Mouse (Mus musculus): Measurements from ENCODE around the gene Fgfr2.
"Not testable (repeated sequence)": the region's sequence is repeated elsewhere in the genome, so short reads cannot be mapped to it uniquely, and the experiment has no call there.

The Fgfr2 gene

DNA sequence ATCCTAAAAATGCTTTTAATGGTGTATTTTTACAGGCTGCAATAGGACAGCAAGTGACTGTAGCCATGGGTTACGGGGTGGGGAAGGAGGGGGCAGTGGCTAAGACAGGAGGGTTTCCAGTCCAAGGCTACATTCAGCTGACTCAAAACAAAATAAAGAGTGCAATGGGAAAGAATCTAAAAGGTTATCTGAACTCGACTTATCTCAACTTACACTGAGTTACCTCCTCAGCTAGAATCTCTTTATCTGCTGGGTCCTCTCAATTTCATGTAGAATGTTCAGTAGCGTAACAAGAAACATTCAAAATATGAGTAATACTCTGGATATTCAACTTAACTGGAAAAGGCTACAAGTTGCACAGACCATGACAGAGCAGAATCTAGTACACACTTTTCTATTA, 550.4 kb downstream of the Fgfr2 start:
- no peak for DNase-seq (ENCODE audit: extremely low read depth, insufficient read length, low spot score)

DNA sequence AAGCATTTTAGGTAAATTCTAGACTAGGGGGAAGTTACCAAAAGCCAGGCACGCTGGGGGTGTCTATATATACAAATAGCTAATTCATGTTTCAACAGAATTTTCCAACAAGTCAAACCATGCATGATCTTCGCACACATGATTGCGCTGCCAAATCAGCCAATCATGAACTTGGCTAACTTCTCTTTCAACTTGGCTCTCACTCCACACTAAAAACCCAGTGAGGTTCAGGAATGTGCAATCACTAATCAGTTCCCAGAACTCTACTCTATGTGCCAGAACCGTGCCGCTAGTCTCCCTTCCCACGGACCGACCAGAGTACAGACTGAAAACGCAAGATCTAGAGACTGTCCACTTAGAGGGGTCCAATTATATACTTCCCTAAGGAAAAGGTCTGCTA, 551.7 kb downstream of the Fgfr2 start:
- DNase-seq (ENCODE audit: extremely low read depth, insufficient read length, low spot score) = no peak

DNA sequence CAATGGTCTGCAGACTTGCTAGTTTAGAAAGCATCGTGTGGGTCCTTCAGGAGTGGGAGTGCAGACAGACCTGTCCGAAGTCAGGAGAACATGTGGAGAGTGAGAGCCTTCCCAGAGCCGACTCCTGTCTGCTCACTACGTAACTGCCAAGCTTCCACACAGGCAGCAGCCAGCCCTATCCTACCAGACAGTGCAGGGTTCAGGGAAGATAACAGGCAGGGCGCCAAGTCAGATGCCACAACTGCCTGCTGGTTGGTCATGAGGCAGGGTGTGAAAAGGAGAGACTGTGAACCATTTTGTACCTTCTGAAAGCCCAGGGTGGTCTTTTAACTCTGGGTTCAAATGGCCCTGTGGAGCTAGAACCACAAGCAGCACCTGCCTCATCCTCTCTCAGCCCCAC, 553.1 kb downstream of the Fgfr2 start:
- no peak for DNase-seq (ENCODE audit: extremely low read depth, insufficient read length, low spot score)

DNA sequence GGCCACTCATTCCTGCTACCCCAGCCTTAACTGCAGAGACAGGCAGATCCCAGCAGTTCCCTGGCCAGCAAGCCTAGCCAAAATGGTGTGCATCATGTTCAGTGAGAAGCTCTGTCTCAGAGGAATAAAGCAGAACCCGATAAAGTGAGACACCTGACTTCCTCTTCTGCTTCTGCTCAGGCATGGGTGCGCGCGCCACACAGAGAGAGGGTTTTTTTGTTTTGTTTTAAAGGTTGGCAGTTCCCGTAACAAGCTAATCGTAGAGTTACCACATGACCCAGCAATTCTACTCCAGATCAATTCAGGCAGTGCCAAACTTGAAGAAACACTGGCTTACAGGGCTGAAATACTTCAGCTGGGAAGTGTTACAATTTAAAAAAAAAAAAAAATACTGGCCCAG, 554.3 kb downstream of the Fgfr2 start:
- DNase-seq (ENCODE audit: extremely low read depth, insufficient read length, low spot score) = no peak

DNA sequence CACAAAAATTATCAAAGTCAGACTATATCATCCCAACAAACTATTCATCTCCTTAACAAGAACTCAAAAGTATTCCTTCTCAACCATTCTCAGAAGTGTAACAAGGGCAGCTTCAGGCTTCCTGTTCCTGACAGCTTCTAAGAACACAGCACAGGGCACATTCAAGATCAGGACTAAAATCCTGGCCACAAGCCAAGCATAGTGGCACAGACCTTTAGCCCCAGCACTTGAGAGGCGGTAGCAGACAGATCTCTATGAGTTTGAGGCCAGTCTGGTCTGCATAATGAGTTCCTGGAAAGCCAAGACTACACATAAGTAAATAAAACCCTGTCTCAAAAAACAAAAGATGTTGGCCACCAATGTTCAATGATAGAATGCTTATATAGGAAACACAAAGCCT, 557.3 kb downstream of the Fgfr2 start:
- no peak for DNase-seq (ENCODE audit: extremely low read depth, insufficient read length, low spot score)

DNA sequence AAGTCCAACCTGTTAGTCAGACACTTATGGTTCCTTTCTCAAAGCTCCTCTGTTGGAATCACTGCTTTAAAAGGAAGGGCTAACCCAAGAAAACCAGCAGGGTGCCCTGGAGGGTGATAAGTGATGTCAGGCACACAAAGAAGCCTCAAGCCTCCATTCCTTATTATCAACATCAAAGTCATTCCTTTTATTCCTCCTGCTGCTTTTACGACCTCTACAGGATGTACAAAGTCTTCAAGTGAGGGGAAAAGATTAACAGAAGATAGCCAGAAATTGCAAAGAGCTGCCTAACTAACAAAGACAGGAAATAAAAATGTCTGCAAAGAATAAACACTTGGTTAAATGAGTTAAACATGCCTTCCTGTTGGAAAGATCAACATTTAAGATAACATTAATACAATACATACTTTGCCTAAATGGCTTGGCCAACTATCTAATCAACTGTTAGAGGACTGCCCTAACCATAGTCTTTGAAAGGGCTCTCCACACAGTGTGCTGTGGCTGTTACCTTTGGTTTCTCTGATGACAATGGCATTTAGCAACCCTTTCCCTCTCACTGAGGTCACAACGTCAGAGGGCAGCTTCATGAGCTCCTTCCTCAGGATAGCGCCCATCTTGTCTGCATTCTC, 563.9 kb downstream of the Fgfr2 start:
- DNase-seq (ENCODE audit: extremely low read depth, insufficient read length, low spot score) = no peak

DNA sequence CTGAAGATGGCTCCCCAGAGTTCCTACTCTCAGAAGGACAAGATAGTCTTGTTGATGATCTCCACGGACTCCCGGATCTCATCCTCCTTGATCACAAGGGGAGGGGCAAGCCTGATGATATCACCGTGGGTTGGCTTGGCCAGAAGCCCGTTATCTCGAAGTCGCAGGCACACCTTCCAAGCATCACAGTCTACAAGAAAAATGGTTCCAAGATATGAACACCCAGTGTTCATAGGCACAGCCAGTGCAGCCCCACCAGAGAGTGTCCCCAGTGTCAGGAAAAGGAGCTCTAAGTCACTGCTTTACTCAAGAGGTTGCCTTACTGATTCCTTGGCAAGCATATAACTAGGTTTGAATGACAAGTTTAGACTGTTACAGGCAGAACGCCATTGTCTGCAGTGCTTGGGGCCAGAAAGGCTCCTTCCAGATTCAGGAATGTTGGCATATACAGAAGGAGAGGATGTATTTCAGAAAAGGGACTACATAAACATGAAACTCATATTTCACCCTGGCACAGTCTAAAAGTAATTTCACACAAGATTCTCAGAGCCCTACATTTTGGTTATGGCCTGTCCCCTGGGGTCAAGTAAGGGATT, 564.9 kb downstream of the Fgfr2 start:
- DNase-seq (ENCODE audit: extremely low read depth, insufficient read length, low spot score) = no peak

DNA sequence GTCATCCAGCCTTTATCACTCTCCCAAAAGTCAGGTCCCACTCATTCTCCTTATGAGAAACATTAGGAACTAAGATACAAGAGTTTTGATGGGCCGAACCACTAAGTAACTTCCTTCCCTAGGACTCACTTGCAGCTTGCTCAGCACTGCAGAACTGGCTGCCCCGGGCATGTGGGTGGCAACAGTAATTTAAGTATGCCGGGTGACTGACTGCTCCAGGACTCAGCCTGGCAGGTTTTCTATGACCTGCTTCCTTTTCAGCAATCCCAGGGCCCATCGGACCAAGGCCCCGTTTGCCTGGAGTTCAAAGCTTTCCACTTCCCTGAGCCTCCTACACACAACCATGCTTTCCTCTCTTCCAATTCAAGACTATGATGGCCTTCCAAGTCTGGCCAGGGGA, 566.6 kb downstream of the Fgfr2 start:
- DNase-seq (ENCODE audit: extremely low read depth, insufficient read length, low spot score) = no peak

DNA sequence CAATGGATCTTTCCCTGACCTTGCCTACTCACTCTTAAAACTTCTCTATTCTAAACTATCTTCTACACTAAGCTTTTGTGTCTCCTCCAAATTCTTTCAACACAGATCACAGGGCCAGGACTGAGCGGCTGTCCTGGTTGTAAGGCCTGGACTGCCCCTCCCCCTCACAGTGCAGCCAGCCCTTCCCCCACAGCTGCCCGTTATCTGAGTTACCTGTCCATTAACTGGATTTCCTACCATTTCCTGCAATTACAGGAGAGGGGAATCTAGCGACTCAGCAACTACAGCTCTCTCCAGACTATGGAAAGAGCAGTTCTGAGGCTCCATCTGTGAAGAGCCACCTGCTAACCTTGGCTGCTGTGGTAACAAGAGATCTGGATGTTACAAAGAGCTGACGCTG, 567.2 kb downstream of the Fgfr2 start:
- no peak for DNase-seq (ENCODE audit: extremely low read depth, insufficient read length, low spot score)

DNA sequence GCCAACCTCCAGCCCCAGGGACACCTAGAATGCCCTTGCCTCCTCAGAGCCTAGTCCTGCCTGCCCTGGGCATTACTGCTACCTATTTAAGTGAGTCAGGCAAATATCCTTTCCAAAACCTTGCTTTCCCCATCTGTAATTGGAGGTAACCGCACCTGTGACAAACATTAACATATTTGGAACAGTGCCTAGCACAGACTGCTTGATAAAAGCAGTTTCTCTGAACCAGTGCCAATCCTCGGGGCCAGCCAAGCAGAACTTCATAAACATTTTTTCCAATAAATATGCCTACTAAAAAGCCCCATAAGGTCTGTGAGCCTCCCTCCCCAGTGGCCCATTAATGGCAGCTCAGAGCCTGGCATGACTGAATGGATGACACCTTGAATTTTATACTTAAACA, 569.1 kb downstream of the Fgfr2 start:
- no peak for DNase-seq (ENCODE audit: extremely low read depth, insufficient read length, low spot score)

DNA sequence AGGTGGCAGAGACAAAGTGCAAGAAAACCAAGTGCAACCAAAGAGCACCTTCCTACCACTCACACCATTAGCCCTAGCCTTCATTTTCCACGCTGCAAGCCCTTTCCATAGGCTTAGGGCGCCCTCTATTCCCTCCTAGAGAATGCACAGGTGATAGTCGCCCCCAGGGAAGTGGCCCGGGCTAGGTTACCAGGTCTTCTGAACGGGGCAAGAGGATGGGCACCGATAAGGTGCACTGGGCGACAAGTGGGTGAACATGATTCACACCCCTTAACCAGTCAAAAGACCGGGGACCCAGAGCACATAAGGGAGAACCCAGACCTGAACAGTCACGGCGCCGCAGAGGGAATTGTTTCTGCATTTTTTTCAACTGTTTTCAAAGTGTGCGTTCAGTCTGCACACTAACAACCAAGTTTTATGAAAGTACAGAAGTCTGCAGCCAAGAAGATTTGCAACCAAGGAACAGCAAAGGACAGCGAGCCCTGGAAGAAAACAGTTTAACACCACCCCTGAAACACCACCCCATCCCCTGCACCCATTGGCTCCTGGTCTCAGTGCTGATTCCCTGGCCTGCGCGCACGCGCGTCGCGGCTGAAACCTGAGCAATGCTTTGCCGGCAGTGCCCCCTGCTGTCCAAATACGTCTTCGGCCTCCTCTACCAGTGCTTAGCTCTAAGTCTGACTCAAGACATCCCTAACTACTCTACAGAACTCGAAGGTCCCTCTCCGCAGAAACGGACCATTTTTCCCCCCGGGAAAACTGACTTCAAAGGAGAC, 571.6 kb downstream of the Fgfr2 start:
- DNase-seq (ENCODE audit: extremely low read depth, insufficient read length, low spot score) = peak; percentile 90

DNA sequence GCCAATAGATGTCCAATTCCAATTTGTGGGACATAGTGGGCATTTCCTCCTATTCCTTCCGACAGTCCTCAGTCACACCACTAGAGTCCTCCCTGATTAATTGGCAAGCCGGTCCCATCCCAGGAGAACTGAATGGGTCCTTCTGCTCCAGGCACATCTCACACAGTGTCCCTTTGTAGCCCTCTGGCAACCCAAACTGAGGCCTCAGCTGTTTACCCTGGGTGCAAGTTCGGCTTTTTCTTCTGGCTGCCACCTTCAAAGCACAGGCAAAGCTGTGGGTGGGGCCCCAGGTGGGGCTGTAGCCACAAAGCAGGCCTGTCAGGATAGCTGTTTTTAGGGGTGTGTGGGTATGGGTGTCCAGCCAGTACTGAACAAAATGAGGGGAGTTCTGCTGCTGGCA, 576.0 kb downstream of the Fgfr2 start:
- no peak for DNase-seq (ENCODE audit: extremely low read depth, insufficient read length, low spot score)

DNA sequence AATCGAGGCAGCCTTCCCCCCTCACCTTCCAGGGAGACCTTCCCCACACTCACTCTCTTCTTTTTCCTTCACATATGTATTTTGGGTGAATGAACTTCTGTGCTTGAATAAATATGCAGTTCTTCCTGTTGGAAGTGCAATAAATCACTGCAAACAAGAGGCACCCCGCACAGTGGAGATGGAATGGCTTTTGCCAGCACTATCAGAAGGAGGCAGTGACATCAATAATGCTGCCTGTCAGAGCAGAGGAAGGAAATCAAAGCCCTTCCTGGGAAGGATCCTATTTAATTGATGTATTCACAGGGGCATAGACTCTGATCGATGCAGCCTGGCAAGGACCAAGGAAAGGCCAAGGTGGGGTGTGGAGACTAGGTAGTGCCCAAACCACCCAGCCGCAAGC, 580.7 kb downstream of the Fgfr2 start:
- no peak for DNase-seq (ENCODE audit: extremely low read depth, insufficient read length, low spot score)

DNA sequence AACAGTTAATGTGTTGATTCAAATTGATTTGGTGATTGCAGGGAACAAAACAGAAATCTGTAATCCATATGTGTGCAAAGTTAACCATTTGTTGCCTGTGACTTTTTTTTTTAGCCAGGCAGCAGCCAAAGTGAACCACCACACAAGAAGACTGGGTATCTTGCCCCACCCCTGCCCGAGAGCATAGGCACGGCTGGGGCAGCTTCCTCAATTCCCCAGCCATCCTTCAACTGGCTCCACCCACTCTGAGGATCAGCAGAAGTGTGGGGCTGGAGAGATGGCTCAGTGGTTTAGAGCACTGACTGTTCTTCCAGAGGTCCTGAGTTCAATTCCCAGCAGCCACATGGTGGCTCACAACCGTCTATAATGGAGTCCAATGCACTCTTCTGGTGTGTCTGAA, 581.6 kb downstream of the Fgfr2 start:
- DNase-seq (ENCODE audit: extremely low read depth, insufficient read length, low spot score) = no peak

DNA sequence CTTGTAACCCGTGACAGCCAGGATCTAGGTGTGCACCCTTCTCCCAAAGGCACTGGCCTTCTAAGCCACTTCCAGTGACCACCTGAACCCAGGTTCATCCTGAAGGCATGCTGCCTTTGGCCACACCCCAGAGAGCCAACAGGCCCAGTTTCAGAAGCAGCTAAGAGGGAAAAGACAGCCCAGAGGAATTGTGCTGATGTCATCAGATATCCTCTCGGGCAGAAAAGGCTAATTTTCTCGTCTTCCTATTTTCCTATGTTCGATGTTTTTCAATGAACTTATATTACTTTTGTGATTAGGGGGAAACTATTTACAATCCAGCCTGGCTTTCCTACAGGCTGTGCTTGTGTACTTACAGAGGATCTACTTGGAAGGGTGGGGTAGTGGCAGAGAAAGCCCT, 582.6 kb downstream of the Fgfr2 start:
- DNase-seq (ENCODE audit: extremely low read depth, insufficient read length, low spot score) = no peak

DNA sequence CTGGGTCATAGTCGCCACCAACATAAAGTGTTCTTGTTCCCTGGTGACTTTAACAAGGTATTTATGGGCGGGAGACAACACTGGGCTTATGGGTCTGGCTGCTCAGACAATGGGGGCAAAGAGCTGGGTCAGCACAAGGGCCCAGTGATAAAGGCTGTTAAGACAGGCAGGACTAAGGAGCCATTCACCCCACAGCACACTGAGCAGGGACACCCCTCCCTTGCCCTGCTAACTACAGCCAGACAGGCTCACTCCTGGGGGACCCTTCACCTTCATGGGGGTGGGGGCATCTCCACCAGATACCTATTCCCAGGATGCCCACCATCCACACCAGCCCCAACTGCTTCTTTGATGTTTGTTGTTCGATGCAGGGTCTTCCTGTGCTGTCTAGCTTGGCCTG, 593.9 kb downstream of the Fgfr2 start:
- DNase-seq (ENCODE audit: extremely low read depth, insufficient read length, low spot score) = no peak

DNA sequence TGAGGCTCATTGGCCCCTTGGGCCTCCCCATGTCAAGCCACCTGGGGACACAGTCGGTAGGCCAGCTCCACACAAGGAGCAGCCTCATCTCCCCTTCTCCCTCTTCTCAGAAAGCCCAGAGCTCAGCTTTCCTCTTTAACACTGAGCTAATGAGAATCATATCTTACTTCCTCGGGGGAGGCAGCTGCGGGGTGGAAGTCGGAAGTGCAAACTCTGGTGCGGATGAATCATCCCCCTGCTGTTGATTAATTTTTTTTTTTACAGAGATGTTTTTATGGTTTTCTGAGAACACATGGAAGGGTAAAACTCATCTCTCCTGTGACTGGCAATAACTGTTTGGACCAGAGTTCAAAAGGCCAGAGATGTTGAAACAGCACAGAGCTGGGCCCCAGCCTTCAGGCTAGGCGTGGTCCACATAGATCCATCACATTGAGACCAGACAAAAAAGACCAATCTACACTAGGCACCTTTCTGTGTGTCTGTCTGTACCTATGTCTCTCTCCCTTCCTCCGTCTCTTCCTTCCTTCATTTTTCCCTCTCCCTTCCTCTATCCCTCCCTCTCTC, 609.6 kb downstream of the Fgfr2 start:
- no peak for DNase-seq (ENCODE audit: extremely low read depth, insufficient read length, low spot score)

DNA sequence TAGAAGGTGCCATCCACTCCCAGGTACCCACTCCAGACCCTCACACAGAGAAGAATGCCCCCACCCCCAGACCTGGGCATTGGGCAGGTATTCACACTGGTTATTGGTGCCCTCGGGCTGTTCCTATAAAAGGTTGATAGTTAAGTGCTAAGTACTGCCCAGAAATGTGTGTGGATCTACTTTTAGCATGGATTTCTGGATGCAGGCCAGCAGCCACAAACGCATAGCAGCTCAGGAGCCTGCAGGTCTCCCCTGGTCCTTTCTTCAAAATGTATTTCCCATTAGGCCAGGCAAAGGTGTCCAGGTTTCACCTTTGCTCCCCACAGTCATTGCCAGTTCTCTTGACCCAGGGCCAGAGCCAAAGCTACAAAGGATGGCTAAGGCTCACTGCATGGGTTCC, 614.0 kb downstream of the Fgfr2 start:
- no peak for DNase-seq (ENCODE audit: extremely low read depth, insufficient read length, low spot score)

DNA sequence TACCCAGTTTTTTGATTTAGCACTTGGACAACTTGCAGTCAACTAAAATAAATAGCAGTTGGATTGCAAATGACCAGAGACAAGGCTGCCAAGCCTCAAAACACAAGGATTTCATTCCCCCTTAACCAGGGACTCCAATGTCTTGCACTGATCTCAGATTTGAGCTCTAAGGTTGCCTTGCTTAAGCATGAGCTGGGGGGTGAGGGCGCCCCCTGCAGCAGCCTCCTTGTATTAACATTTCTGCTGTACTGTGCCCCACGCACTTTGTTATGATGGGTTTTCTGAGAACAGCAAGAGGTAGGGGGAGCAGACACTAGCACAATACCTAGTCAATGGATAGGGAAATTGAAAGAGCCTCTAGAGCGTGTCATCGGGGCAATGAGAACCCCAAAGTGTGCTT, 615.8 kb downstream of the Fgfr2 start:
- DNase-seq (ENCODE audit: extremely low read depth, insufficient read length, low spot score) = no peak

DNA sequence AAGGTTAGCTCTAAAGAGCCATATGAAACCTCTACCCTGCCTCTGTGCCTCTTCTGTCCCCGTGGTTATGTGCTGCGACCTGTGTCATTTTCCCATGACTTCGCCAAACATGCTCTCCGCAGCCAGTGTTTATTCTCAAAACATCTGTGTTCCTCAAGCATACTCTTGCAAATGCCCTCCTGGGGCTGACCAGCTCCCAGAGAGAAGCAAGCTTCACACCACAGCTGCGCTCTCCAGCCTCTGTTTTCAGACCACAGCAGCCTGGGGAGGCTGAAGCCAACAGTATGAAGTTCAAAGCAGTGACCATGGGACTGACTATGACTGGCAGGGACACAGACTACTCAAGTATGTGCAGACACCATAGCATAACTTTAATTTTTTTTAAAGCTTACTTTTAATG, 616.9 kb downstream of the Fgfr2 start:
- no peak for DNase-seq (ENCODE audit: extremely low read depth, insufficient read length, low spot score)

DNA sequence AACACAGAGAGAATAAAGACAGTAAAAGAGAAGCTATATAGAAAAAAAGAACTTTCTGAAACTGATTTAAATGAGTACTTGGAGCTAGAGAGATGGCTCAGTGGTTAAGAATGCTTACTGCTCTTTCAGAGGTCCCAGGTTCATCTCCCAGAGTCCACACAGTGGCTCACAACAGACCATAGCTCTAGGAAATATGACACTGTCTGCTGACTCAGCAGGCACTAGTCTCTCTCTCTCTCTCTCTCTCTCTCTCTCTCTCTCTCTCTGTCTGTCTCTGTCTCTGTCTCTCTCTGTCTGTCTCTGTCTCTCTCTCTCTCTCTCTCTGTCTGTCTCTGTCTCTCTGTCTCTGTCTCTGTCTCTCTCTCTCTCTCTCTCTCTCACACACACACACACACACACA, 620.7 kb downstream of the Fgfr2 start:
- DNase-seq (ENCODE audit: extremely low read depth, insufficient read length, low spot score) = not testable (repeated sequence)

DNA sequence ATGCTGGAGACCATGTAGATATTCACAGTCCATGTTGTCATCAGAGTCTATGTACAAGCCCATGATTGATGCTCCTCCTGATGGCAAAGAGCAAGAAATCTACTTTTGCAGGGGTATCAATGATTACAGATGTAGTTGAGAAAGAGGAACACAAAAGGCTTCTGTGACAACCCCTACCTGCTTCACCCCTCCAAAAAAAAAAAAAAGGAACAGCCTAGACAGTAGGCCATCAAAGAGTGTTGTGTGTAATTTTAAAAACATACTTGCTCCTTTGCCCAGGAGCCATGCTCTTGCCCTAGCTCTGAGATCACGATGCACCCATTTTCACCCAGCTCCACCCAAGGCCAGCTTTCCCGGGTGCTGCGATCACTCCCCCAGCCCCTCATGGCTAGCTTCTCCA, 626.0 kb downstream of the Fgfr2 start:
- no peak for DNase-seq (ENCODE audit: extremely low read depth, insufficient read length, low spot score)
